ENCODE assay signal across 18 mouse cellular contexts in genomic region chr1:117122965-117123364, GRCm38 (mm10).
DNase-seq lines count a peak whose midpoint lies in the region; ATAC-seq and TF ChIP-seq lines count a peak whose summit lies in the region.
"Had no signal": no experiment of that assay in that cellular context is flagged by ENCODE, and none has a peak within 500 bp of the region (broad histone marks: within the 10 kb centered on the region; RNA-seq: fewer than 3 reads in every experiment).

No protein-coding gene starts in this region.

- peak; percentile 51 for DNase-seq in forebrain, postnatal 0 days
- DNase-seq in left cerebral cortex, adult 2 months (ENCODE audit: extremely low spot score in 1 of 2, low spot score in 2 of 2): no peak
- DNase-seq in left cerebral cortex, adult 8-10 months (ENCODE audit: low spot score in 2 of 2): no peak
- peak; percentile 46 for DNase-seq in brain, adult 2 months (ENCODE audit: low read depth, low spot score)
- peak; percentile 33 for DNase-seq in retina, embryonic 14.5 days (ENCODE audit: low spot score)
- DNase-seq in spleen, postnatal 10 days (ENCODE audit: low spot score in 2 of 2): no peak
- DNase-seq: adrenal gland, postnatal 25 days; B cell, adult 2 months; cerebellum, adult 9-10 months; heart, adult 11 months; heart, postnatal 36 days; kidney, adult 2 months; kidney, postnatal 25 days; thymus, postnatal 4 days had no signal

- H3K9ac ChIP-seq in forebrain, postnatal 0 days: no peak overlapping the region
- H3K9ac ChIP-seq in forebrain, embryonic 12.5 days: no peak overlapping the region
- H3K9ac ChIP-seq: heart, embryonic 13.5 days; limb, embryonic 15.5 days; neural tube, embryonic 13.5 days had no signal

- no peak overlapping the region for H3K4me3 ChIP-seq in forebrain, postnatal 0 days (ENCODE audit: low read depth, low read length)
- H3K4me3 ChIP-seq in forebrain, embryonic 12.5 days (replicated peaks): no peak overlapping the region
- no peak overlapping the region for H3K4me3 ChIP-seq in left cerebral cortex, adult 2 months
- H3K4me3 ChIP-seq: heart, embryonic 13.5 days; limb, embryonic 15.5 days; neural tube, embryonic 13.5 days had no signal

- 34% methylated on average over 2 of the region's 2 CpGs for WGBS in forebrain, postnatal 0 days
- WGBS in forebrain, embryonic 12.5 days: 51% methylated on average over 2 of the region's 2 CpGs

- no peak overlapping the region for H3K4me2 ChIP-seq in forebrain, postnatal 0 days (ENCODE audit: low read depth)
- no peak overlapping the region for H3K4me2 ChIP-seq in forebrain, embryonic 12.5 days
- H3K4me2 ChIP-seq: heart, embryonic 13.5 days; limb, embryonic 15.5 days; neural tube, embryonic 13.5 days had no signal

- H3K36me3 ChIP-seq in forebrain, postnatal 0 days (ENCODE audit: insufficient read depth): no peaks in the 10 kb centered on the region
- H3K36me3 ChIP-seq in forebrain, embryonic 12.5 days (replicated peaks): no peaks in the 10 kb centered on the region
- H3K36me3 ChIP-seq: heart, embryonic 13.5 days; limb, embryonic 15.5 days; neural tube, embryonic 13.5 days had no signal

- H3K27me3 ChIP-seq in forebrain, postnatal 0 days (ENCODE audit: insufficient read depth, low read length): no peaks in the 10 kb centered on the region
- no peaks in the 10 kb centered on the region for H3K27me3 ChIP-seq in forebrain, embryonic 12.5 days
- H3K27me3 ChIP-seq: heart, embryonic 13.5 days; limb, embryonic 15.5 days; neural tube, embryonic 13.5 days had no signal

- no peak overlapping the region for H3K27ac ChIP-seq in forebrain, postnatal 0 days (ENCODE audit: low read depth, low read length)
- no peak overlapping the region for H3K27ac ChIP-seq in forebrain, embryonic 12.5 days
- H3K27ac ChIP-seq in left cerebral cortex, adult 2 months: no peak overlapping the region
- H3K27ac ChIP-seq: heart, embryonic 13.5 days; limb, embryonic 15.5 days; neural tube, embryonic 13.5 days had no signal

- peak; percentile 43 for TF ChIP-seq CTCF in forebrain, postnatal 0 days (IDR thresholded peaks at IDR 0.05; ENCODE audit: low read depth)
- peak; percentile 56 for TF ChIP-seq CTCF in left cerebral cortex, adult 2 months (IDR thresholded peaks at IDR 0.05)

- no peaks in the 10 kb centered on the region for H3K4me1 ChIP-seq in forebrain, postnatal 0 days (ENCODE audit: insufficient read depth)
- H3K4me1 ChIP-seq in forebrain, embryonic 12.5 days: no peaks in the 10 kb centered on the region
- H3K4me1 ChIP-seq: heart, embryonic 13.5 days; limb, embryonic 15.5 days; neural tube, embryonic 13.5 days had no signal

- H3K9me3 ChIP-seq in forebrain, postnatal 0 days (ENCODE audit: low read length): no peaks in the 10 kb centered on the region
- H3K9me3 ChIP-seq in forebrain, embryonic 12.5 days: no peaks in the 10 kb centered on the region
- H3K9me3 ChIP-seq: heart, embryonic 13.5 days; limb, embryonic 15.5 days; neural tube, embryonic 13.5 days had no signal

- no peak for ATAC-seq in forebrain, postnatal 0 days
- no peak for ATAC-seq in forebrain, embryonic 12.5 days (ENCODE audit: low FRiP score)

- intact Hi-C loops in left cerebral cortex, adult 2 months (cut with DNase I): loop anchor here (10.0 kb wide), 1 partner anchor 1438 kb away; the partner anchor contains the start of gene Cntnap5a

Comparison
In these comparisons a context has a peak if more than half of its experiments do, and no peak if none do; other contexts are left out.
1. DNase-seq: peak in forebrain, postnatal 0 days (single experiment), brain, adult 2 months (single experiment) and retina, embryonic 14.5 days (single experiment); none in left cerebral cortex, adult 2 months (0 of 2), left cerebral cortex, adult 8-10 months (0 of 2) and spleen, postnatal 10 days (0 of 2).